Mouse (Mus musculus) embryonic stem cell, embryonic (primary cell): Measurements from ENCODE around the gene Mbip.

ENCODE experiments used
- CTCF ChIA-PET, 4 experiments: fragments of 300-600 bp in 2 of 4; fragments of 350-600 bp in 2 of 4; sonication (Branson Sonifier 250); formaldehyde crosslinking; loops; one replicate each; lab custom pipeline; 2022; ENCODE audit warnings: inconsistent platforms in 2 of 4; lab: Charles Lee
- POLR2A ChIA-PET, 4 experiments: fragments of 300-600 bp in 2 of 4; fragments of 350-600 bp in 2 of 4; sonication (Branson Sonifier 250); formaldehyde crosslinking; loops; one replicate each; lab custom pipeline; 2022; ENCODE audit warnings: antibody characterized with exemption in 4 of 4, inconsistent platforms in 1 of 4; lab: Charles Lee

The Mbip gene

DNA sequence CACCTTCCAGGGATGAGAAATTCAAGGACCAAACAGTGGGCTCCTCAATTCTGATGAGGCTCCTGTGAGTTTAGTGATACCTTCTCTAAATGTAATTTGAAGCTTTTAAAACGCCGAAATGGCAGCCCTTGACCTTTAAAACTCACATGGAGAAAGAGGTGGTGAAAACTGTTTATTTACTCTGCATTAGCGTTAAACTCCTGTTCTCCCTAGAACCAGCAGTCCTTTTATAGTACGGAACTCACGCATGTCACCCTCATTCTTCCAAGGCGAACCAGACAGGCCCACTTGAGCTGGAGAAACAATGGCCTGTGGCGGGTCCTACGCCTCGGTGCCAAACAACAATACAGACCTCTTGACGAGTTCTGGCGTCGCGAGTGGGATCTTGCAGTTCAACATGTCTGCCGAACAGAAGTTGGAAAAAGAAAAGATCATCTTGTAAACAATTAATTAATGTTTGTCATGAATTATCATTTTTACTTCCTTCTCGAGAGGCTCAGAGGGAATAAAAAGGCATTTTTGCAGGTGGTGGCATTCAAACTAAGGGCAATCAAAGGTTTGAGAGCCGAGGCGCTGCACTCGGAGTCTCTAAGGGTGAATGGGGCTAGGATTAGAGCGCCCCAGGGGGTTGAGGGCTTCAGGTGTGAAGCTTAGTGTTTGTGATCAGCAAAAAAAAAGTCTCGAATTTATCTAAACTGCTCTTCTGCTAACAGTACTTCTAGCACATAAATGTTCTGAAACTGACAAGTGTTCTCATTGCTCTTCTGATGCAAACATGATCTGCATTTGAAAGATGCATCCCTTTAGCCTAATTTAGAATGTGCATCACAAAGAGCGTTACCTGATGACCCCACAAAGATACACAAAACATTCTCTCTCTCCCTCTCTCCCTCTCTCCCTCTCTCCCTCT, 47.5 kb downstream of the Mbip start:
- CTCF ChIA-PET, result interaction anchor here in 2 of 4 experiments (0.5 to 0.6 kb wide), 2 partner anchors 280 to 1038 kb away, joined by 3 to 5 read pairs; no protein-coding TSS in a partner anchor
- POLR2A ChIA-PET, result interaction anchor here in 3 of 4 experiments (0.7 to 1.6 kb wide), 5 partner anchors 20 to 802 kb away, joined by 3 to 6 read pairs (median 3); partner anchors contain the start of gene Mbip (in 1 of the 3)

DNA sequence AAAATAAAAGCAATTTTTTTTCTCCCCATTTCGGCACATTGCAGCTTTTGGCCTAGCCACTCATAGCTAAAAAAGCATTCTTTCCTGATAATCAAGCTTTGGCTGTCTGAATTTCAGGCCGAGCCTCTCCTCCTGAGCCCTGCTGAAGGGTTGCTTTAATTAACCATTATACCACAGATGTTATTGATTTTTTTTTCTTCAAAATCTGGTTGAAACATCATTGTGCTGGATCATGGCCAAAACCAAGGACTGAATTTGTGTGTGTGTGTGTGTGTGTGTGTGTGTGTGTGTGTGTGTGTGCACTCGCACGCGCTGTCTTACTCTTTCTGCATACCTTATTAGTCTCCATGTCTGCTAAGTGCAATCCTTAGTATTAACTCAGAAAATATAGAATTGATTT, 48.6 kb downstream of the Mbip start:
- CTCF ChIA-PET, result no interaction called here
- POLR2A ChIA-PET, result interaction anchor here in 3 of 4 experiments (1.0 to 2.4 kb wide), 7 partner anchors 21 to 58 kb away, joined by 3 to 11 read pairs (median 6); partner anchors contain the start of gene Mbip (in 3 of the 3)

DNA sequence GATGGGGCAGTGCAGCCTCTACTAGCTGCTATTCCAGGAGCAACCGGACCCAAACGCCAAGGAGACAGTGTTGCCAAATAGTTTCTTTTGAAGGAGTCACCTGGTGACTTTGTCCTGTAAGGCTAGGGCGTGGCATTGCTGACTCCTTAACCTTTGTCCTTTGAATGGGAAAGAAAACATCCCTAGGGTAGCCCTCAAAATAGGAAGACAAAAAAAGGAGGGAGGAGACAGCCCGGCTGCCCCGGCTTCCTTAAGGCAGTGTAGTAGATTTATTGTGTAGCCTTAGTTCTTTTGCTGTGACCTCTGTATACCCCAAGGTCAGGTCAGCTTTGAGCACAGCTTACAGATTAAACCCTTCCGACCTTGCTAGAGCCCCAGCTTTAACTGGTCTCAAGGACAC, 49.2 kb downstream of the Mbip start:
- POLR2A ChIA-PET, result interaction anchor here (0.6 to 2.4 kb wide), 13 partner anchors 12 to 516 kb away, joined by 3 to 11 read pairs (median 4); partner anchors contain the start of genes Mbip (in 3 of the 4) and Brms1l (in 1 of the 4)

DNA sequence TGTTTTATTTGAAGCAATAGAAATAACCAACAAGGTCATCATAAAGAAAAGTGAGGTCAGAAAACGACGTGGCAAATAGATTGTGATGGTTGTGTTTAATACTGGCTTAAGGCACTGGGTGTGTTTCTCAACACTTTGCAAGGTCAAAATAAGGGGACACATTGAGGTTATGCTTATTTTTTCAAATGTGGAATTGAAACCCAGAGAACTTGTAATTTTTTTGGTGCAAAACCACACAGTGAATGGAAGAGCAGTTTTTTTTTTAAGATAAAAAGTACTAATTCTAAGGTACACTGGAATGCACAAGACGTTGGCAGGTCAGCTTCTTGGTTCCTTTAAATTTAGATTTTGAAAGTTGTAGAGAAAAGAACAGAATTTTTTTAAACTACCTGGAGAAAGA, 50.5 kb downstream of the Mbip start:
- CTCF ChIA-PET, result no interaction called here
- POLR2A ChIA-PET, result interaction anchor here in 3 of 4 experiments (0.6 to 2.4 kb wide), 5 partner anchors 17 to 475 kb away, joined by 3 to 11 read pairs (median 6); partner anchors contain the start of gene Mbip (in 2 of the 3)

More for the DNA sequence above, 49.2 kb downstream of the Mbip start:
- CTCF ChIA-PET, result interaction anchor here in 1 of 4 experiments (0.8 to 0.9 kb wide), 2 partner anchors 16 to 43 kb away, joined by 3 to 4 read pairs; no protein-coding TSS in a partner anchor

DNA sequence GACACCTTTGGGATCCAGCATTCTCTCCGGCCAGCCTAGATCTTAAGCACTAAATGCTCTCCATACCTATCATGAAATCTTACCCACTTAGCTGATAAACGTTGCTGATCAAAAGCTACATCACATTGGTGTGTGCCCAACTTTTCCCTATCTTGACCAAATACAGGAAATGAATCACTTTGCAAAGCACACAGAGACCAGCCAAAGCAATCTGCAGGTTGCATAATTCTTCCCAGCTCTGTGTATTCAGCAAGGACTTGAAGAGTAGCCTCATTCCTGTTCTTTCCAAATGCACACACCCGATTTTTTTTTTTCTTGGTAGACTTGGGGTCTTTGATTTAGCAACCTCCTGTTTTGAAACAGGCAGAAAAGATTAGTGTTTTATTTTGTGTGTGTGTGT, 57.1 kb downstream of the Mbip start:
- ChIA-PET CTCF (no interaction called here), POLR2A (no interaction called here)

DNA sequence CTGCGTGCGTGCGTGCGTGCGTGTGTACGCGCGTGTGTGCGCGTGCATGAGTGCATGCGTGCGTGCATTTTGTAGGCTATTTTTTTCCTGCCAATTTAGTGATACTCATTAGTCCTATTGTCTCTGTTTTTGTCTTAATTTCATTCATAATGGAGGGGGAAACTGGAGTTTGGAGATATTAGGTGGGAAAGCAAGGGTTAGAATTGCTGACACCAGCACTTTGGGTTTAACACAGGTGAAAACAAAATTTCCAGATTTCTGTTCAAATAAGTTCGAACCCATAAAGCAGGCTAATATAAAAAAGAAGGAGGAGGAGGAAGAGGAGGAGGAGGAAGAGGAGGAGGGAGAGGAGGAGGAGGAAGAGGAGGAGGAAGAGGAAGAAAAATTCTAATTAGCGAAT, 58.9 kb downstream of the Mbip start:
- POLR2A ChIA-PET, result no interaction called here
- CTCF ChIA-PET, result no interaction called here

DNA sequence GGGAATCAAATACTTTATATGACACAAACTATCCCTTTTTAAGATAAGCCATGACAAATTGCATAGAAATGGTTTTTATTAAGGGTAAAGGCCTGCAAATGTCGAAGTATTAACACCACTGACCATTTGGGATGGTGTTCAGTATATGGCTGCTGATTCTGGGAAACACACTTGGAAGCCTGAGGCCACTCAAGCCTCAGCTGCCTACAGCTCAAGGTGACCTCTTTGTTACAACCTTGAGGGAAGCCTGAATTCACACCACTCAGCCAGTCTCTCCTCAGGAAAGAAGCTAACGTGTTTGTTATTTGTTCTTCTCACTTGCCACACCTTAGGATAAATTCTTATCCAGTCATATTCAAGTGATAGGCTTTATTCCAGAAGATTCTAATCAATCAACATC, 61.5 kb downstream of the Mbip start:
- POLR2A ChIA-PET, result interaction anchor here (1.0 to 1.9 kb wide), 4 partner anchors 12 to 61 kb away, joined by 3 to 5 read pairs (median 4); partner anchors contain the start of gene Mbip (in 1 of the 4)

DNA sequence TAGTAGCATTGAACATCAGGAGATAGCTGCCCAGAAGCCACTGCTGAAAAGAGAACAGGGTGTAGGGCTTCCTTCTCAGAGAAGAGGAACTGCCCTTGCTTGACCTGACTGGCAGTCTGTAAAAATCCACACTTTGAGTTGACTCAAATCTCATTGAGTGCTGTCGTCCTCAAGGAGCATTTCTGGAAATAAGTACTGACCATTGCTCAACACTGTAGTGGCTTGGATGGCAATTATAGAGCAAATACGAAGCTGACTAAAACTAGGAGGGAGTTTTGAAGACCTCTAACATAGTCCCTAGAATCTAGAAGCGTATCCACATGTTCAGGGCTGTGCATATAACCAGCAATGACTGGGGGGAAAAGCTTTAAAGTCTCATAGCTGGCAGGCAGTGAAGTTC, 64.0 kb downstream of the Mbip start:
- ChIA-PET CTCF (no interaction called here), POLR2A (no interaction called here)

More for the DNA sequence above, 61.5 kb downstream of the Mbip start:
- CTCF ChIA-PET, result interaction anchor here in 1 of 4 experiments (0.5 kb wide), 1 partner anchor 13 kb away, joined by 3 read pairs; no protein-coding TSS in a partner anchor
